ENCODE assay signal across 32 mouse cellular contexts in the genomic region with DNA sequence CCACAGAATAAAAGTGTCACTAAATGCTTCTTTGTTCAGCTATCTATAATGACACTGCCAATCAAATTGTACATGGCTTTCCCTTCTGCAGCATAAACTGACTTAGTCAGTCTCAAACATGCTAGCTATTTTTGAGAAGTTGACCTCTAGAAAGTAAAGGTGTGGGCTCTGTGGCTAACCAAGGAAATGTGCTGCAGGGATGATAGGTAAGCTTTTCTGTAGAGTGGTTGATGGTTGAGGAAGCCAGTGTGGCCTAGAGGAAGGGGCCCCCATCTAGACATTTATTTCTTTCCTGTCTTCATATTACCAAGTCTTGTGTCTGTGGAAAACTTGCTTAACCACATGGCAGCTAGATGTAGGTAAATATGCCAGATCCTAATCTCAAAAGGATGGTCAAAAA.
DNase-seq lines count a peak whose midpoint lies in the region; ATAC-seq and TF ChIP-seq lines count a peak whose summit lies in the region.
"Had no signal": no experiment of that assay in that cellular context is flagged by ENCODE, and none has a peak within 500 bp of the region (broad histone marks: within the 10 kb centered on the region; RNA-seq: fewer than 3 reads in every experiment).

No protein-coding gene starts in this region.

- H3K4me2 ChIP-seq in hindbrain, embryonic 12.5 days (replicated peaks) = no peak overlapping the region
- no peak overlapping the region for H3K4me2 ChIP-seq in hindbrain, embryonic 16.5 days (ENCODE audit: low read length)
- H3K4me2 ChIP-seq: heart, embryonic 13.5 days; limb, embryonic 15.5 days; lung, embryonic 15.5 days; midbrain, embryonic 13.5 days; neural tube, embryonic 15.5 days; stomach, embryonic 15.5 days had no signal

- peak; percentile 5 for DNase-seq in thymus, adult 2 months
- DNase-seq in thymus, adult 18-20 months = no peak
- DNase-seq in c-Kit-positive CD71-negative TER-119-negative erythroid progenitor cells, embryonic 14.5 days (ENCODE audit: low read depth) = peak; percentile 17
- DNase-seq in induced T-regulatory cell, adult 2 months (ENCODE audit: low read depth) = peak; percentile 21
- peak; percentile 17 to 34 for DNase-seq in natural killer cell, adult 2 months (ENCODE audit: low spot score in 2 of 2)
- DNase-seq: adrenal gland, postnatal 10 days; B cell, adult 2 months; cerebellum, adult 11 months; cerebellum, adult 9-10 months; gastrocnemius, adult 2 months; gastrocnemius, postnatal 36 days; heart, postnatal 10 days; kidney, adult 9 months; kidney, postnatal 10 days; layer of hippocampus, postnatal 36 days; right cerebral cortex, postnatal 4 days had no signal

- H3K4me3 ChIP-seq in thymus, adult 2 months (ENCODE audit: control insufficient read depth, insufficient read depth, low read length) = no peak overlapping the region
- H3K4me3 ChIP-seq in hindbrain, embryonic 12.5 days = no peak overlapping the region
- H3K4me3 ChIP-seq in hindbrain, embryonic 16.5 days (ENCODE audit: low read length) = no peak overlapping the region
- H3K4me3 ChIP-seq: erythroblast, embryonic 14.5 days; gastrocnemius, adult 2 months; heart, embryonic 13.5 days; hindbrain, embryonic 10.5 days; limb, embryonic 10.5 days; limb, embryonic 15.5 days; lung, embryonic 15.5 days; megakaryocyte, embryonic 14.5 days; midbrain, embryonic 13.5 days; neural tube, embryonic 15.5 days; stomach, embryonic 15.5 days had no signal

- no peak for TF ChIP-seq POLR2A in thymus, adult 2 months (IDR thresholded peaks at IDR 0.05; ENCODE audit: control insufficient read depth, extremely low read depth, insufficient read depth, low read length, poor library complexity)

- H3K9me3 ChIP-seq in hindbrain, embryonic 12.5 days (replicated peaks) = no peaks in the 10 kb centered on the region
- no peaks in the 10 kb centered on the region for H3K9me3 ChIP-seq in hindbrain, embryonic 16.5 days (ENCODE audit: control insufficient read depth, low read length)
- H3K9me3 ChIP-seq: hindbrain, embryonic 10.5 days; limb, embryonic 10.5 days; limb, embryonic 15.5 days; lung, embryonic 15.5 days; midbrain, embryonic 13.5 days; neural tube, embryonic 15.5 days; stomach, embryonic 15.5 days had no signal

- no peak for ATAC-seq in hindbrain, embryonic 12.5 days (ENCODE audit: low FRiP score)
- ATAC-seq in hindbrain, embryonic 16.5 days = no peak
- ATAC-seq: forebrain, embryonic 16.5 days; intestine, postnatal 0 days; midbrain, embryonic 13.5 days; Patski had no signal

- H3K27me3 ChIP-seq in thymus, adult 2 months (ENCODE audit: control insufficient read depth, insufficient read depth, low read length) = no peaks in the 10 kb centered on the region
- H3K27me3 ChIP-seq in hindbrain, embryonic 12.5 days = no peaks in the 10 kb centered on the region
- no peaks in the 10 kb centered on the region for H3K27me3 ChIP-seq in hindbrain, embryonic 16.5 days (replicated peaks; ENCODE audit: control insufficient read depth, insufficient read depth, low read length)
- H3K27me3 ChIP-seq: heart, embryonic 13.5 days; limb, embryonic 15.5 days; lung, embryonic 15.5 days; megakaryocyte, embryonic 14.5 days; midbrain, embryonic 13.5 days; neural tube, embryonic 15.5 days; Patski; stomach, embryonic 15.5 days had no signal

- no peak overlapping the region for H3K9ac ChIP-seq in hindbrain, embryonic 12.5 days
- no peak overlapping the region for H3K9ac ChIP-seq in hindbrain, embryonic 16.5 days (ENCODE audit: low read depth, low read length)
- H3K9ac ChIP-seq: heart, embryonic 13.5 days; limb, embryonic 15.5 days; liver, embryonic 14.5 days; lung, embryonic 15.5 days; midbrain, embryonic 13.5 days; neural tube, embryonic 15.5 days; stomach, embryonic 15.5 days had no signal

- no peaks in the 10 kb centered on the region for H3K36me3 ChIP-seq in thymus, adult 2 months (ENCODE audit: control insufficient read depth, insufficient read depth, low read length)
- H3K36me3 ChIP-seq in hindbrain, embryonic 12.5 days = no peaks in the 10 kb centered on the region
- no peaks in the 10 kb centered on the region for H3K36me3 ChIP-seq in hindbrain, embryonic 16.5 days (ENCODE audit: control insufficient read depth, insufficient read depth, low read length)
- H3K36me3 ChIP-seq: heart, embryonic 13.5 days; hindbrain, embryonic 10.5 days; limb, embryonic 10.5 days; limb, embryonic 15.5 days; lung, embryonic 15.5 days; midbrain, embryonic 13.5 days; neural tube, embryonic 15.5 days; stomach, embryonic 15.5 days had no signal

- no peaks in the 10 kb centered on the region for H3K4me1 ChIP-seq in thymus, adult 2 months (replicated peaks; ENCODE audit: control insufficient read depth, insufficient read depth, low read length)
- H3K4me1 ChIP-seq in hindbrain, embryonic 12.5 days = no peaks in the 10 kb centered on the region
- no peaks in the 10 kb centered on the region for H3K4me1 ChIP-seq in hindbrain, embryonic 16.5 days (ENCODE audit: control insufficient read depth, insufficient read depth, low read depth, low read length)
- H3K4me1 ChIP-seq: heart, embryonic 13.5 days; hindbrain, embryonic 10.5 days; limb, embryonic 10.5 days; limb, embryonic 15.5 days; lung, embryonic 15.5 days; midbrain, embryonic 13.5 days; neural tube, embryonic 15.5 days; stomach, embryonic 15.5 days had no signal

- TF ChIP-seq CTCF in thymus, adult 2 months (IDR thresholded peaks at IDR 0.05; ENCODE audit: borderline replicate concordance, control insufficient read depth, extremely low read depth, insufficient read depth, low read length, poor library complexity) = no peak

- H3K27ac ChIP-seq in thymus, adult 2 months (ENCODE audit: control insufficient read depth, insufficient read depth, low read length) = no peak overlapping the region
- no peak overlapping the region for H3K27ac ChIP-seq in hindbrain, embryonic 12.5 days
- H3K27ac ChIP-seq in hindbrain, embryonic 16.5 days (ENCODE audit: low read depth, low read length) = no peak overlapping the region
- H3K27ac ChIP-seq: gastrocnemius, adult 2 months; heart, embryonic 13.5 days; hindbrain, embryonic 10.5 days; limb, embryonic 10.5 days; limb, embryonic 15.5 days; liver, embryonic 14.5 days; lung, embryonic 15.5 days; midbrain, embryonic 13.5 days; neural tube, embryonic 15.5 days; stomach, embryonic 15.5 days had no signal

Comparison
In these comparisons a context has a peak if more than half of its experiments do, and no peak if none do; other contexts are left out.
1. DNase-seq: peak in thymus, adult 2 months (single experiment), c-Kit-positive CD71-negative TER-119-negative erythroid progenitor cells, embryonic 14.5 days (single experiment), induced T-regulatory cell, adult 2 months (single experiment) and natural killer cell, adult 2 months (2 of 2); none in thymus, adult 18-20 months (0 of 2).